Mouse (Mus musculus) regulatory T cell (primary cell): Measurements from ENCODE around the gene Pcyt2.
"Not testable (repeated sequence)": the region's sequence is repeated elsewhere in the genome, so short reads cannot be mapped to it uniquely, and the experiment has no call there.

ENCODE experiments used
- in situ Hi-C: fragments of 300-600 bp; cut with MboI, MseI; formaldehyde crosslinking; loops from one replicate; pipeline ENCODE4 v1.15.1; 2025; ENCODE audit warnings: high pct_unique_total_duplicates

Gene Pcyt2

DNA sequence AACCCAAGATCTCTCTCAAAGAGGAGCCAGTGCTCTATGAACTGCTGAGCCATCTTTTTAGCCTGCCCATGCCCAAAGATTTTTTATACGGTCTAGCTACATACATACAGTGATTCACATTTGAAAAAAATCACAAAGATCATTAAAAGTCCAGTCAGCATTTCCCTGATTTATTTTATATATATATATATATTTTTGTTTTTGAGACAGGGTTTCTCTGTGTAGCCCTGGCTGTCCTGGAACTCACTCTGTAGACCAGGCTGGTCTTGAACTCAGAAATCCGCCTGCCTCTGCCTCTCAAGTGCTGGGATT is 34.8 kb downstream of the Pcyt2 start:
- in situ Hi-C loops, result not testable (repeated sequence)

DNA sequence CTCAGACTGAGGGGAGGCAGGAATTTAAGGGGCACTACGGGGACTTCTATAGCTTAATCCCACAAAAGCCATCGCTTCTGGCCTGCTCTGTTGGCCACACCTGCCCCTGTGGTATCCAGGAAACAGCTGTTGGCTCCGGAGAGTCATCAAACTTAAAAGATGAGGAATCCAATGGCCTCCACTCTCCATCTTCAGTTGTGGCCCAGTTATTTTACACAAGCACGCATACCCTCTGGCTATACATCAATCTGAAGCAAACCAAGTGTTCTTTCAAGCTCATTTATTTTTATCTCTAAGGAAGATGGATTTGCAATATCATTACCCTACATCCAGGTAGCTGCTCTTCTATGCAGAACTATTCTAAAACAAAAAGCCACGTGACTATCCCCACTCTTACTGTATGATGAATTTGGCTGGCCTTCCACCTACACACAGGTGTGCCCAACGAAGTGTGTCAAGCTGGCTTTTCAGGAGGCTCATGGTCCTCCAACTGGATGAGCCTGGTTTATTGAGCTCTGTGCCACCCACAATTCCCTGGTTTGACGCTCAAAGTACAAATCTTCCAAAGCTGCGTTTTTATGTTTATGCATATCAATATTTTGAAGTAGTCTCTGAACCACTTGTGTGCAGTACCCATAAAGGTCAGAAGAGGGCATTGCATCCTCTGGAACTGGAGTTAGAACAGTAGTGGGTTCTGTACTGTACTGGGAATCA is 35.3 kb downstream of the Pcyt2 start:
- in situ Hi-C loops, result no loop called here

DNA sequence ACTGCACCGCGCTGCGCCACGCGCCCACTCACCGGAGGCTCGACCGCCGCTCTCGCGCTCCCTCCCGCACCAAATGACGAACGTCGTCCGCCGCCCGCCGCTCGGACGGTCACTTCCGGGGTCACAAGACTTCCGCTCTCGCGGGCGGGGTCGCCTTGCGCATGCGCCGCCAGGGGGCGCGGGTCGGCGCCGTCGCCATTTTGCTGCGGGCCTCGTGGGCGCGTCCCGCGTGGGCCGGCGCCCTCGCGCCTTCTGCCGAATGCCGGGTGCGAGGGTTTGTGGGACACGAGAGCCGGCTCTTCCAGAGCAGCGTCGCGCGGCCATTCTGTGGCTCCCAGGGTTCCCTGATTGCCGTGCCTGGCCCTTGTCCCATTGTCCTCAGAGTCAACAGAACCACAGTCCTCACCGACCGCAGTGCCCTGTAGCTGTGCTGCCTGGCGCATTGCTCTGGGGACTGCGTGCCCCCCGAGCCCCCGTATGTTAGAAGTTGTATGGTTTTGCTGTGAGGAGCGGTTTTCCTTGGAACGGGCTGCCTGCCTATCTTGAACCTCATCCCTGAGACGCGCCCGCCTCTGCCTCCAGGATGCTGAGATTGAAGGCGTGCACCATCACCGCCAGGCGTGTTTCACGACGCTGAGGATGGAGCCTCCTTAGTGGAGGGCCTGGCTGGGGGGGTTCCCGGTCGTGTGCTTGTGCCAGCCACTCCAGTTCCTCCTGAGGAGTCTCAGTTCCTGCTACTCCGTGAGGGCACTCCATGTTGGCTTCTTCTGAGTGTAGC is 36.1 kb downstream of the Pcyt2 start, which contains the start of gene Arhgdia:
TSS of gene Arhgdia (minus strand) at position 135 of the 778 bp plus-strand sequence.
- in situ Hi-C loops, result no loop called here

DNA sequence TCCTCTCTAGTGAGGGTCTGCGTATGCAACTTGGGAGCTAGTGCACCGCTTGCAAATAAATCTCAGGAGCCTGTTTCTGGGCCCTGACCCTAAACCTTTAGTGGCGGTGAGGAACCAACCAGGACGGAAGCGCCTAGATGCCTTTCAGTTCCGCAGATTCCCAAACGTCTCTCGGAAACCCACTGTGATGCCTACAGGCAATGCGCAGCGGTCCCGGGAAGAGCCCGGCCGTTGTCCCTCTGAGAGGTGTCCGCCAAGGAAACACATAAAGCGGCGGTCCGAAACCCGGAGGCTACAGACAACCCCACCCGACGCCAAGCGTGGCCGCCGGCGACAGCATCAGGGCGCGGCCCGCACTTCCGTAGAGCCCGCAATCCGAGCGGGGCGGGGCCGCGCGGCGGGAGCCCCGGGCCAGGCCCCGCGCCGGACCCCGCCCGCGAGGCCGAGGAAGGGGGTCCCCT is 36.8 kb downstream of the Pcyt2 start:
- in situ Hi-C loops, result no loop called here

DNA sequence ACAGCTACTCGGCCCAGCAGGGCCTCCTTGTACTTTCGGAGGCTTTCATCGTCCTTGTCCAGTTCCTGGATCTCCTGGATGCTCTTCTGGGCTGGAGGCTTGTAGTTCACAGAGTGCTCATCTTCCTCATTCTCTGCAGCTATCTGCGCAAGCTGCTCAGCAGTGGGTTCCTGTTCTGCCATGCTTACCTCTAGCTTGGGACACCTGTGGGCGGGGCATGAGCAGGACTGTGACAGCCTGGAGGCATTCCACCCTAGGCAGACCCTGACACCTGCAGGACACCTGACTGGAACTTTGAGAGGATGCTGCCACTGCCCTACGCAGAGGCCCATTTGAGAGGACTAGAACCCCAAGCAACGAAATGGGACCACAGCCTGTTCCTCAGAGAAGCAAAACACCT is 37.5 kb downstream of the Pcyt2 start:
- in situ Hi-C loops, result no loop called here

DNA sequence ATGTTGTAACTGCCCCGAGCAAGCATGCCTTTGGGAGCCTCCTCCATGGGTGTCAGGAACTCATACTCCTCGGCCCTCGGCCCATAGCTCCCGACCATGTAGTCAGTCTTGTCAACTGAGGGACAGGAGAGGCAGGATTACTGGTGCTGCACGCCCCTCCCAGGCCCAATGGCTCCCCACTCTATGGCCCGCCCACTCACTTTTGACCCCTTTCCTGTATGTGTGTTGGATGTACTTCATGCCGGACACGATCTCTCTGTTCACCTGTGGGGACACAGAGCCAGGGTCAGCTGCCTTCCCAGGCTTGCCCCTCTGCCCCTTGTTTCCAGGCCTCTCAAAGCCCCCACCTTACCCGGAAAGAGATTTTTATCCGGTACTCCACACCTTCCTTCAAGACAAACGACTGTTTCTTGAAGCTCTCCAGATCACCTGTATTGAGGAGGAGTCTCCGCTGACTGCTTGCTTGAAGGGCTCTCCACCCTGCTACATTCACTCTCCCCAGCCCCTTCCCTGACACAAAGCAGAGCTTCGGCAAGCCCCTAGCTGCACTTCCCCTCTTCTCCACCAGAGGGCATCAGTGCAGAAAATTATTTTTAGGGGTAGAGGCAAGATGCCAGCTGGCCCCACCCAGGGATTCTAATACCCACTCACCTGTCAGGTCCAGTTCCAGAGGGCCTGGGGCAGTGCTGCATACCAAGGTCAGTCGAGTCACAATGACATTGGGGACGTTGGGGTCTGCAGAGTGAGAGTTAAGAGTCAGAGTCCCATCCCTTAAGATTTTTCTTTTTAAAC is 38.2 kb downstream of the Pcyt2 start:
- in situ Hi-C loops, result no loop called here

DNA sequence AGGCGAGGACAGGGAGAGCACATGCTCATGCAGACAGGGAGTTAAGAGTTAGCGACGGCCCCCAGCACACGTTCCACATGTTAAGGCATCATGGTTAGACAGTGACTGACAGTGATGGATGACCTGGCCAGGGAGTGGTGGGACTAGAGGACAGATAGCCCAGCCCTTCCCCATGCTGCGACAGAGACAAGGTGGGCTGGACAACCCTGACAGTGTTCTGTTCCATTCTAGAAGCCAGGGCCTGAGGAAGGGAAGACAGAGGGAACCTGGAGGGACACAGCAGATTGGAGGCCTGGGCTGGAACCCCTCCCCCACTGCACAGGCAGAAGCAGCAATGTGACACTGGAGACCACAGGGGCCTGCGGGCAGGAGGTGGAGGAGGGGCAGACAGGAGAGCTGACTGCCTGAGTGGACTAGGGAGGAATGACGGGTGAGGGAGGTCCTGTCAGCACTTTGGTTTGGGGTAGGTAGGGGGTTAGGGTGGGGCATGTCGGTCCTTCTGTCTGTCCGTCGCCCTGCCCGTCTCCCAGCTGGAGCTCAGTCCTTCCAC is 39.0 kb downstream of the Pcyt2 start:
- in situ Hi-C loops, result no loop called here

DNA sequence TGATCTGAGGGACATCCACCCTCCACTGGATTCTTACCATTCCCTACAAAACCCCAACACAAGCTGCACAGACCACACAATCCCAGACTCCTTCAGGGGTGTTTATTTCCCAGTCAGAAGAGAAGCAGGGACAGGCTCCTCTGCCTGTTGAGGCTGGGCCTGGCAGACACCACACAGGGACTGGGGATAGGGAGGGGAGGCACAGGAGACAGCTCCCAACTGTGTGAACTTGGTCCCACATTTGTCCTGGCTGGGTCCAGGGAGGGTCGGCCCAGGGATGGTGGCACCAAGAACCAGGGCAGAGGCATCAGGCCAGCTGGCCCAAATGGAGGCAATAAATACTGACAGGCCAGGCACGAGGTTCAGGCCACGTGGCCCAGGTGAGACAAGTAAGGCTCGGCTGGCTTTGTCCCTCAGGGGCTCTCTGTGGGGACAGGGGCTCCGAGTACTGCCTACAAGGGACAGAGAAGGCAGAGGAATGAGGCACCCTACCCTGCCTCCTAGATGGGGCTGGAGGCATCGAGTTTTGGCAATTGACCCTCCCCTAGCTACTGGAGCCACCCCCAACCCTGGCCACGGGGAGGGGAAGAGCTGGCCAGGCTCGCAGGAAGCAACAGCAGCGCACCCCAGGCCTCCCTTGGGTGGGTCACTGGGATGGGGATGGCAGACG is 39.6 kb downstream of the Pcyt2 start:
- in situ Hi-C loops, result no loop called here

DNA sequence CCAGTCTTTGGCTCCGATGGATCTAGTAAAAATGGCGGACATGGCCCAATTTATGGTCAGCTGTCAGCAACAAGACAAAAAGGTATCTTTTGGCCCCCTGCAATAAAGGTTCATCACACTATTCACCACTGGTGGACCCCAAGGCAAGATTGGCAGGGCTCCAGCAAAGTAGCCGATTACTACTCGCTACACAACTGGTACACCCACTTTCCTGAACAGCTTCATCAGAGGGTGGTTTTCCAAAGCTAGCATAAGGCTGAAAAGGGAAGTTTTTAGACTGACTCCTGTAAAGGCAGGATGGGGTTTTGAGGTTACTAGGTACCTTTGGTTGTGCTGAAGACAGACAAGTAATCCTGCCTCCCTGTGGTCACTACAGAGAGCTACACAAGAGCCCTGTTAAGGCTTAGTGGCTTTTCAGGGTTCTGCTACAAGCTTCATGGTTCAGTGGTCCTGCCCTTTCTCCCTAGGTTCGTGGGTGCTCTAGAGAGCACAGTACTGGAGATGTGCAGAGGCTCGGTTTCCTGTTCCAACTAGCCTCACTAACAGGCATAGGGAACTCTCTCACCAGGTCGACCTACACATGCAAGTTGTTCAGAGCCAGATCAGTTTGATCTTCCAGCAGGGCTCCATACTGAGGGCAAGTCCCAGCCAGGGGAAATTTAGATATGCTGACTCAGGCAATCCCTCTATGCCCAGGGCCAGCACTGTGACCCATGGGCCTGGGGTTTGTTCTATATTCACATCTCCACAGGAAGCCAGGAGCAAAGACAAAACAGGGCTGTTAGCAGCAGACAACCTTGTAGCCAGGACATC is 40.3 kb downstream of the Pcyt2 start:
- in situ Hi-C loops, result no loop called here

DNA sequence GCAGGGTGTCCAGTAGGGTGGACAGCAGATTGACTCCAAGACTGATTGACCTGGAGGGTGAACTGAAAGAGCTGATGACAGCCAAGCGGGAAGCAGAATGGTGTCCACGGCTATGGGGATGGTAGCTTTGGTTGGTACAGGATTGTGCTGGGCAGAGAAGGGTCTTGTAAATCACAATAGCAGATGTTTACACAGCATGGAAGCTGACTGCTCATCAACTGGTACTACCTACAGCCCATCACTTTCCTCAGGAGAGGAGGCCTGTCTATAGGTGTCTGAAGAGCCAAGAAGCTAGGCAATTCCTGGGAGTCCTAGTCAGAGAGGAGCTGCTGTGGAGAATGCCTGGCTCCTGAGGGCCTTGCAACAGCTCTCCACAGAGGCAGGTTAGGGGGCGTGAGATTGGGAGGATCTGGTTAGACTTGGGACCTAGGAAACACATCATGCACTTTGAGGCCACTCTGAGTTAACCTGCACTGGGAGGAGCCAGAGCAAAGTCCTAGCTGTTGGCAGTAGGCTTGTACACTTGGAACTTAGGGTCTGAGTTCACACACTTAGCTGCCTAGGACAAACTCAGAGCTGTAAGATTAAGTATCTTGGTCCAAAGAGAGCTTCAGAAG is 41.3 kb downstream of the Pcyt2 start:
- in situ Hi-C loops, result no loop called here

DNA sequence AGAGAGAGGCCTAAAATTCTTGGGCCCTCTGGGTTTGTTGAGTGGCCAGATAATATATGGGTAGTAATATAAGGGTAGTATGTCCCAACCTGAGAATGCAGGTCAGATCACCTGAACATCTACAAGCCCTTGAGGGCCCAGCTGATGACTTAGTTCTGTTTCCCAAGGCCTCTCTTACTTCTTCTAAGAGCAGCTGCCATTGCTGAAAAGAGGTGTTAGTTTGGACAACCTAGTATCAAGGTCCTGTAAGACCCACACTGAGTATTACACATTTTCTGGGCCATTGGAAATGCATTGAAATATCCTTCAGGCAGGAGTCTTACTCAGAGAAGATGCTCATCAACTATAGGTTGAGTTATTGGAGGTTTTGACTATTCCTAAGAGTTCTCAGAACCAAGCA is 41.8 kb downstream of the Pcyt2 start:
- in situ Hi-C loops, result no loop called here

DNA sequence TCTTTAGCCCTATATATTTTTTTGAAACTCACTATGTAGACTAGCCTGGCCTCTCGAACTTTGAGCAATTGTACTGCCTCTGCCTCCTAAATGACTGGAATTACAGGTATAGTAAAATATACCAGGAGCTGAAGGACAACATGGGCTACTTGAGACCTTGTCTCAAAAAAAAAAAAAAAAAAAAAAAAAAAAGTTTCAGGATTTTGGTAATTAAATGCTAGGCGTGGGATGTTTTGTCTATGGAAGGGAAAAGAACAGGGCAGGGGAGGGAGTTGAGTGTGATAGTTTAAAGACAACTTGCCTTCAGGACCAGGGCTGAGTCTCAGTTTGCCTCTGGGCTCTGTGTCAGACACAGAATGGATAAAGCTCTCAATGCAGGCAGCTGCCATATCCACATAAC is 42.7 kb downstream of the Pcyt2 start:
- in situ Hi-C loops, result no loop called here

DNA sequence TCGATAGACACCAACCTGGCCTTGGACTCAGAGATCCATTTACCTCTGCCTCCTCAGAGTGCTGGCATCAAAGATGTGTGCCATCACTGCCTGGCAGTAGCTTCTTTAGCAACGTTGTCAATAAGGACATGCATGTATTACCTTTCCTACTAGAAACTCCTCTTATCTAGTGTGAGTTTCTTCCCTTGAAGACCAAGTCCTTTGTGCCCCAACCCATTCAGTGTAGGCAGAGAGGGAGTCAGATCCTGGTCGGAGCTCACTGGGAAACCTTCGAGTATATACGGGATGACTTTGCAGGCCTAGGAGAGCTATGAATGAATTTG is 43.5 kb downstream of the Pcyt2 start:
- in situ Hi-C loops, result no loop called here

DNA sequence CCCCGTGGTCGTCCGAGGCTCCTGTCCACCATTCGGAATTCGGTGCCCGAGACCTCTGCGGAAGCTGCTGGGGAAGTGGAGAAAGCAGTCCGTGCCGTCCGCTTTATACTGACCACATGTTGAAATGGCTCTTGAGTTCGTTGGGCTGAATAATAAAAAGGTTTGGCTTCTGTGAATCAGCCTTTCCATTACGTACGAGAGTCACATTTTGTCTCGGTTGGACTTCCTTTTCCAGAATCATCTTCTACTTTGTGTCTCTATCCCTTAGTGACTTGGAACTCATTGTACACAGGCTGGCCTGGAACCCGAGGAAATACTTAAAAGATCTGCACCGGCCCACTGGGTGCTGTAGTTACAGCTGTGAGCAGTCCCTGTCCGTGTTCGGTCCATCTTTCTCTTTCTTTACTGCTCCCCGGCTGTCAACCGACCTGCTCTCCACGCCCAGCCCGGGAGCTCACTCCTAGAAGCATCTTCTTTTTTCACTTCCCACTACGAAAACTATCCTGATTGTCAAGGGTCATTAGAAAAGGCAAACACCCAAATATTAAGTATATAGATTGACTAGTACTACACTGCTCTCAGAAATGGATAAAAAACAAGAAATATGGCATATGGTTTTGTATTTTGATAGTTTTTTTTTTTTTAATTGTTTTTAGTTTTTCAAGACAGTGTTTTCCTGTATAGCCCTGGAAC is 44.0 kb downstream of the Pcyt2 start:
- in situ Hi-C loops, result no loop called here

DNA sequence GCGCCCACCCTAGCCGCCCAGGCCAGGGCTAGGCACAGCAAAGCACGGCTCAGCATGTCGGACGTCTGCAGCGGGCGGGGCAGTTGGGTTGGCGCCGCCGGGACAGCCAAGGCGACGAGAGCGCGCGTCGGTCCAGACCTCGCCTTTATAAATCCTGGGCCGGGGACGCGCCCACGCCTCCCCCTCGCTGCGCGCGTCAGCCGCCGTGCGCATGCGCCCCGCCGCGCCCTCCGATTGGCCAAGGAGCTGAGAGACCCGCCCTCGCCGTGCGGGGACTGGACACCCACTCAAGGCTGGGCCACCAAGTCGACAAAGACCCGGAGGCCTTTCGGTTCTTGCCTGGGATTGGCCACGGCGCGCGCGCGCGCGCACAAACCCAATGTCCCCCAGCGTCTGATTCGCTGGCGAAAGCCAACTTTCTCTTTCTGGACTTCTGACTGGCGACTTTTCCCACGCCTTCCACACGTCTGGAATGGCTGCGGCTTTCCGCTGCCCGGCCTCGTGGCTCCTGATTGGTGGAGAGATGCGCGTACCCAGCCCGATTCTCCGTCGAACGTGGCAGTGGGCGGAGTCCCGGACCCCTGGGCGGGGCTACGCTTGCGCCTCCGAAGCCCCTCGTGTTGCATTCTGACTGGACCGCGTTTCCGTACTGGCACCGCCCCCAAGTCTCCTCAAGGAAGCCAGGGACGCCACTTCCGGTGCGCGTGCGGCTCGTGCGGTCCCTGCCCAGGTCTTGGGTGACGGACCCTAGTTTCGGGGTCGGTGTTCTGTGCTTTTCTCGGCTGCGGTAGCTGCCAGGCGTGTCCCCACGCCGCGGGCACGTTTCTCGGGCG is 44.8 kb downstream of the Pcyt2 start, which contains the start of gene P4hb:
TSS of gene P4hb (minus strand) at position 502 of the 833 bp plus-strand sequence.
- in situ Hi-C loops, result no loop called here

DNA sequence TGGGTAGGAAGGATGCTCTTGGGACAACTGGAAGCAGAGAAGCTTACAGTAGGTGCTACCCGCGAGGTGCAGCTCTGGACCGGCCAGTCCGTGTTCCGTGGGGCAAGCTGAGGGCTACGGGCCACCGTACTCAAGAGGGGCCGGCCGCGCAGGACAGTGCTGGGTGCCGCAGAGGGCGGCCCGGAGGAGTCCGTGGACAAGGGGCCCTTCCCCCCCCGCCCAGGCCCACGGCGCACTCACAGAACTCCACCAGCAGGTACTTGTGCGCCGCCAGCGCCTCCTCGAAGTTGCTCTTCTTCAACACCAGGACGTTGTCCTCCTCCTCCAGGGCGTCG is 45.4 kb downstream of the Pcyt2 start:
- in situ Hi-C loops, result no loop called here

DNA sequence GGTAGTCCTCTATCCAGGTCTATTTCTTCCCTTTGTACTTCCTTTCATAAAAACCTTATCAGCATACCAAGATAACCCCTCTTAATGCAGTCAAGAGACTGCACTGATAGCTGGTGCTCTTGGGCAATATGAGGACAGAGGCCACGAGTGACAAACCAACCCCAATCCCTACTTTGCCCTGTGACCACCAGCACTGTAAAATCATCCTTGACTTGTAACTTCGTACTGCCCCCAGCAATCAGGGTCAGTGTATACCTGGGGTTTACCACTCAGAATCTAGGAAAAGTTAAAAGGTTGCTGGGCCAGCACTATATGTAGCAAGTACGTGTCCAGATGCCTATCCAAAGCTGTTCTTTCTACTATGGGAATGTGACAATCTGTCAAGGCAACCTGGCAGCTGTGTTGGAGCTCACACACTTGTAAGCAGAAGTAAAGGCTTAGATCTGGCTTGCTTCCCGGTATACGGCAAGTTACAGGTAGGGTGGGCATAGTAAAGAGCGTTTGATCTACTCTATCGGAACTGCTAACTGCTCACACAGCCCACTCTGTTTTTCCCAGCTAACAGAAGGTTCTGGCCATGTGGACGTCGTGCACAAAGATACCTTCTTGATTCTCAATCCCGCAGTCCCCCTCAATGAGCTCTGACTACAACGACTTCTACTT is 45.9 kb downstream of the Pcyt2 start:
- in situ Hi-C loops, result no loop called here

DNA sequence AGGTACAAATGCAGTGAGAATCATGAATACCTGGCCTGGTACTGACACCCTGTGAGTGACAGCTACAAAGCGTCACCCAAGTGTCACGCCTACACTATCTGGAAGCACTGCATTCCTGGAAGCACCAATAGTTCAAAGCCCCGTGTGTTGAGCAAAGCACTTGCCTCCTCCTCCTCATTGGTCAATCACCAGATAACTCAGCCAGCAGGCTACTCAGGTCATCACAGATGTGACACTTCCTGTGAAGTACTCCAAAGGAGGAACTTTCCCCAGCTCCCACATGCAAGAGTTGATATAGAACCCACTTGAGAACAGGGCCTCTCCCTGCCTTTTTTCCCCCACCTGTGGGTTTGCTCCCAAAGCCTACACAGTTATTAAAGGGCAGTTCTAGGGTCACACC is 46.6 kb downstream of the Pcyt2 start:
- in situ Hi-C loops, result no loop called here
